Mouse (Mus musculus) stomach, postnatal 0 days (tissue): ENCODE data around the gene Oscp1. TPM values are rescaled to one million over a fixed set of nuclear protein-coding genes. Genes with fewer than 3 reads are reported as not detected.

Experiments
- ATAC-seq: fragments of 200-750 bp; cut with Nextera tagmentation; 2 replicates; pipeline ENCODE4 v1.8.0; 2017; ENCODE audit not compliant: low FRiP score, low TSS enrichment
- DNase-seq: peaks from one replicate; pipeline ENCODE4 v3.0.0-alpha.2; 2016; ENCODE audit warnings: low spot score
- H3K27ac ChIP-seq: fragments of 300-500 bp; sonication (generic); replicated peaks from 2 replicates; pipeline ENCODE4 v1.5.1; 2014; ENCODE audit warnings: mild to moderate bottlenecking, control low read depth
- H3K27me3 ChIP-seq: fragments of 300-500 bp; sonication (generic); 2 replicates; pipeline ENCODE4 v1.6.1; 2014; ENCODE audit warnings: low read length; ENCODE audit not compliant: control insufficient read depth, insufficient read depth
- H3K36me3 ChIP-seq: fragments of 300-500 bp; sonication (generic); 2 replicates; pipeline ENCODE4 v1.6.1; 2014; ENCODE audit warnings: low read length, mixed read lengths; ENCODE audit not compliant: control insufficient read depth, insufficient read depth
- H3K4me1 ChIP-seq: fragments of 300-500 bp; sonication (generic); replicated peaks from 2 replicates; pipeline ENCODE4 v1.6.1; 2014; ENCODE audit warnings: antibody characterized with exemption; ENCODE audit not compliant: control insufficient read depth, insufficient read depth
- H3K4me2 ChIP-seq: fragments of 300-500 bp; sonication (generic); replicated peaks from 2 replicates; pipeline ENCODE4 v1.6.1; 2014; ENCODE audit warnings: low read depth, mild to moderate bottlenecking, control low read depth, moderate library complexity
- H3K4me3 ChIP-seq: fragments of 300-500 bp; sonication (generic); 2 replicates; pipeline ENCODE4 v1.5.1; 2014; ENCODE audit warnings: low read depth, low read length, control low read depth
- H3K9ac ChIP-seq: fragments of 300-500 bp; sonication (generic); 2 replicates; pipeline ENCODE4 v1.6.1; 2014; ENCODE audit warnings: mild to moderate bottlenecking, low read length, control low read depth, mixed read lengths
- H3K9me3 ChIP-seq: fragments of 300-500 bp; sonication (generic); 2 replicates; pipeline ENCODE4 v1.6.1; 2016; ENCODE audit warnings: low read length; ENCODE audit not compliant: control insufficient read depth
- CTCF ChIP-seq: IDR thresholded peaks from 2 replicates; pipeline ENCODE4 v1.5.1; 2016; ENCODE audit warnings: antibody characterized with exemption, low read depth, mild to moderate bottlenecking, moderate library complexity
- EP300 ChIP-seq: optimal IDR thresholded peaks from 2 replicates; pipeline ENCODE3; 2016; ENCODE audit warnings: antibody characterized with exemption
- WGBS: fragments of 180-500 bp; shearing (Covaris S2); extraction: QIAGEN DNeasy Blood & Tissue Kit; methylation state at CpG from one replicate; pipeline ENCODE4 v1.1.7; 2014; 5-methylcytosine and 5-hydroxymethylcytosine counted together
- polyA plus RNA-seq: library from polyadenylated mRNA; unstranded; fragments of >200 nt; fragmentation: Nextera tagmentation; extraction: Ambion mirVana; gene quantifications from 2 replicates; pipeline ENCODE4 v1.2.1, GENCODE M21; 2015

The Oscp1 gene
- polyA plus RNA-seq, 1 experiment from 2014 or later, result 3.6 TPM

DNA sequence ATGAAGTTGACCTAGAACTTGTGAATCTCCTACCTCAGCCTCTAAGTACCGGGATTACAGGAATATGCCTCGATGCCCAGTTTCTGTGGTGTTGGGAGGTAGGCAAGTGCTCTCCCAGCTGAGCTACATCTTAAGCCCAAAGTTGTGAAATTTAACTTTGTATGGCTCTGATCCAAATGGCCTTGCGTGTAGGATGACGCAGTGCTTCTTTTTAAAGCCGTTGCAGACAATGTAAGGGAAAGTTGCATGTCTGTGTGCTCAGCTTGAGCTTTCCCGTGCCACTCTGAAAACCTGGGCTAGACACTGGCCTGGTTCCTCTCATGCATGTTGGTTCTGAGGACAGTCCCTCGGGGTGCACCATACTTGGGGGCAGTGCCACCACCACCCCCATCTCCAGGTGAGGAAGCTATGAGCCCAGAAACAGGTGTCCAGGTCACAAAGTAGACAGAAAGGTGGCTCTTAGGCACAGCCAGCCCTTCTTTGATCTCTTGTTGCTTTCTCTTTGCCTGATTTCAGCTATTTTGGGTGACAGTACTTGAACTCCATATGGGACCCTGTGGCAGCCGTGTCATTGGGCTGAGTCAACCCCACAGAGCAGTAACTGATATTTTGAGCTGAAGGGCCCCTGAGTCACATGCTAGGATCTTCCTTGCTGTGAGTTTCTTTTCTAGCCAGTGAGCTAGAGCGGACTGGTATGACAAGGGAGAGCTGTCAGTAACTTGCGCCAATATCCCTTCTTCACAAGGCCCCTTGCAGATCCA is 51.4 kb downstream of the Oscp1 start:
- no peak for DNase-seq

DNA sequence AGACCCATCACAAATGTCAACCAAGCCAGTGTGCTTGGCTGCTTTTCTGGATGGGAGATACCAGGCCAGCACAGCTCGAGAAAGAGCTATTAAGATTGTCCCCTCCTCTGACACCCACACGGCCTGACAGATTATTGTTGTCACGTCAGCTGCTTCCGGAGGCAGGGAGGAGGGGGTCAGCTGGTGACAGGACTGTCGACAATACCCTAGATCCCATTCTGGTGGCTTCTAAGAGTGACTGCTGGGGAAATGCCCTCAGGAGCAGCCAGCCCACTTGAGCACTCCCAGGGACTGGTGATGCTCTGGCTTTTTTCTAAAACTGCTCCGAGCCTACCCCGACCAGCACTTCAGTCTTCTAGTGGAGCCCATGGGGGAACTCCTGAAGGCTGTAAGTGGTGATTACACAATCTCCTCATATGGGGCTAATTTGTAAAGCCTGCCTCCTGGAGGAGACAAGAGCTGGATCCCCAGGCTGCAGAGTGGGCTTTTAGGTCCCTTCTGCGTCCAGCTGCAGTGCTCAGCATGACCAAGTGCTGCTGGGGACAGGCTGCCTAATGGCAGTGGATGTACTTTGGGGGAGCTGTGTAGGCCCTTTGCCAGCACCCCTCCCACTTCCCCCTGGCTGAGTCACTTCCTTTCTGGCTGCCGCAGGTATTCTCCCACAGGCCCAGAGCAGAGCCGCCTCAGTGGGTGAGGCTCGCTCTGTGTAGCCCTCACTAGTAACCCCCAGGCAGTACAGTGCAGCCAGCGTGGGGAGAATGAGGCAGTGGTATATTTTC is 52.2 kb downstream of the Oscp1 start:
- Histone ChIP-seq H3K27ac (peak overlapping the region; percentile 90), H3K4me1 (peaks cover 12% of the 10 kb centered on the region; the same call in 1 of the 2 replicates), H3K9ac (peak overlapping the region; percentile 45), H3K36me3 (no peaks in the 10 kb centered on the region), H3K4me3 (peak overlapping the region; percentile 1; the same call in 1 of the 2 replicates), H3K4me2 (peak overlapping the region; percentile 30), H3K27me3 (no peaks in the 10 kb centered on the region), H3K9me3 (no peaks in the 10 kb centered on the region)
- DNase-seq, result peak; percentile 88
- TF ChIP-seq EP300 (no peak), CTCF (peak; percentile 65)
- peak; percentile 90 for ATAC-seq
- WGBS, result 9% methylated on average over 12 of the region's 12 CpGs

More for the DNA sequence above, 51.4 kb downstream of the Oscp1 start:
- Histone ChIP-seq H3K9ac (peak overlapping the region; percentile 31), H3K4me2 (peak overlapping the region; percentile 30), H3K4me1 (peaks cover 13% of the 10 kb centered on the region; the same call in 1 of the 2 replicates), H3K4me3 (no peak overlapping the region), H3K27ac (peak overlapping the region; percentile 90), H3K27me3 (no peaks in the 10 kb centered on the region), H3K9me3 (no peaks in the 10 kb centered on the region), H3K36me3 (no peaks in the 10 kb centered on the region)
- TF ChIP-seq CTCF (no peak), EP300 (no peak)
- 51% methylated on average over 10 of the region's 10 CpGs for WGBS
- no peak for ATAC-seq

DNA sequence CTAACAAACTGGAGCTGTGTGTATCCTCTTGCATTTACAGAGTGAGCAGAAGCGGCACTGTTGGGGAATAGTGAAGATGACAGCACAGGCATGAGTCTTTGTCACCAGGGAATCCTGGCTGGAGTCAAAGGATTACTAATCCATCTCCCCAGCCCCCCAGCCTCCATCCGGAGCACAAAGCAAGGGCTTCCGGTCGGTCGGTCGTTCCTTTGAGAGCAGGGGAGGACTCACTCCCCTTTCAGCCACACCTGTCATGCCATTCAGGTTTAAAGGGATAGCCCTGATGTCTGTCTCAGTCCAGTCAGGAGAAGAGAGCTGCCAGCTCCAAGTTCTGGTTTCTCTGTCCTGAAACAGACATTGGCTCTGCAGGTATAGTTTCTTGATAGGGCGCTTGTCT is 52.8 kb downstream of the Oscp1 start:
- Histone ChIP-seq H3K4me3 (no peak overlapping the region), H3K9ac (peak overlapping the region; percentile 45), H3K36me3 (no peaks in the 10 kb centered on the region), H3K4me2 (peak overlapping the region; percentile 30), H3K27me3 (no peaks in the 10 kb centered on the region), H3K4me1 (peaks cover 12% of the 10 kb centered on the region; the same call in 1 of the 2 replicates), H3K9me3 (no peaks in the 10 kb centered on the region), H3K27ac (peak overlapping the region; percentile 90)
- TF ChIP-seq CTCF (no peak), EP300 (no peak)
- WGBS, result 17% methylated on average over 7 of the region's 7 CpGs
- no peak for ATAC-seq
- DNase-seq, result no peak

DNA sequence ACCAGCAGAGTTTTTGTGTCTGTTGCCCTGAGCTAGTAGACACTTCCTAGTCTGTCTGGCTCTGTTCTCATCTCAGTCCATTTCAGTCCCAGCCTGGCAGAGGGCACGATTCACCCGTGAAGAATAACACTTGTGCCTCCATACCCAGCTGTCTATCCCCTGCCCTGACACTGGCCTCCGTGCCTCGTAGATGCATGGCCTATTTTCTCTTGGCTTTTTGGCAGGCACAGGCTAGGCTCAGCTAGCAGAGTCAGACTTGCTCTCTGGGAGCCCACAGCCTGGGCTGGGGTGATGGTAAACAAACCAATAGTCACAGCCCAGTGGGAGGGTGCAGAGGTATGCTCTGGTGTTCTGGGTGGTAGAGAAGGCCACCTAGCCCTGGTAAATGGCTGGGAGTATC is 54.9 kb downstream of the Oscp1 start:
- no peak overlapping the region for H3K4me2 ChIP-seq
- DNase-seq (no peak), ATAC-seq (no peak)
- 60% methylated on average over 4 of the region's 4 CpGs for WGBS
- no peak overlapping the region for H3K9ac ChIP-seq
- no peaks in the 10 kb centered on the region for H3K27me3 ChIP-seq
- no peak for TF ChIP-seq EP300
- TF ChIP-seq CTCF, result no peak
- H3K4me3 ChIP-seq, result no peak overlapping the region
- H3K9me3 ChIP-seq, result no peaks in the 10 kb centered on the region
- H3K27ac ChIP-seq, result no peak overlapping the region
- H3K36me3 ChIP-seq, result no peaks in the 10 kb centered on the region
- peaks cover 12% of the 10 kb centered on the region; the same call in 1 of the 2 replicates for H3K4me1 ChIP-seq

DNA sequence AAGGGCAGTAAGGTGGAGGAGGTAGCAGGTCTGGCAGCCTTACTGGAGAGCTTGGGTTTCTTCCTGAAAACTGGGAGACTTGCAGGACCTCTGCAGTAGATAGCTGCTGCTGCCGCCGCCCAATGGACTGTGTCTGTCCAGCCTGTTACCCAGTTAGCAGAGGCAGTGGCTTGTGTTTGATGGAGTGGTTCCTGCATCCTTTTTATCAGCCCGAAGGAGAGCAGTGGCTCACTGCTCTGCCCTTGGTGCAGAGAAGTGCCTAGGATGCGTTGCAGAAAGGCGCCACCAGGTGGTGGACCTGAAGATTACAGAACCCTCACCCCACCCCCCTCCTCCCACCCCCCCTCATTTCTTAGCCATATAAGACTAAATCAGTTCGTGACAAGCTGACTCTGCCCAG is 55.6 kb downstream of the Oscp1 start:
- H3K36me3 ChIP-seq, result no peaks in the 10 kb centered on the region
- H3K4me3 ChIP-seq, result no peak overlapping the region
- 16% methylated on average over 6 of the region's 6 CpGs for WGBS
- H3K4me2 ChIP-seq, result no peak overlapping the region
- DNase-seq (peak; percentile 74), ATAC-seq (peak; percentile 25; the same call in 1 of the 2 replicates)
- peak; percentile 75 for TF ChIP-seq CTCF
- no peak for TF ChIP-seq EP300
- H3K4me1 ChIP-seq, result peaks cover 12% of the 10 kb centered on the region; the same call in 1 of the 2 replicates
- H3K27me3 ChIP-seq, result no peaks in the 10 kb centered on the region
- H3K27ac ChIP-seq, result 0 out of 2 replicates have a peak overlapping the region, but pooled peaks have one; percentile 8
- H3K9me3 ChIP-seq, result no peaks in the 10 kb centered on the region
- H3K9ac ChIP-seq, result no peak overlapping the region
